Mouse (Mus musculus) neural tube, embryonic 11.5 days (tissue): ENCODE measurements at regions not wholly inside any gene's neighbourhood (a gene's known extent, or its start where the extent isn't known, plus 50 kb on each side); places are given as distances from the start of the nearest gene placed in this dataset.
A peak's percentile ranks its signal among the peaks of the same experiment; 100 is the strongest.

ENCODE experiments used
- ATAC-seq: fragments of 200-750 bp; cut with Nextera tagmentation; 2 replicates; pipeline ENCODE4 v1.8.0; 2017; ENCODE audit warnings: moderate number of reproducible peaks, mild to moderate bottlenecking, moderate TSS enrichment, moderate library complexity; ENCODE audit not compliant: insufficient read depth, low FRiP score, low TSS enrichment
- DNase-seq: peaks from one replicate; pipeline ENCODE4 v3.0.0-alpha.2; 2015; ENCODE audit warnings: low spot score
- H3K27ac ChIP-seq: fragments of 300-500 bp; sonication (generic); 2 replicates; pipeline ENCODE4 v1.5.1; 2014; ENCODE audit warnings: low read depth, mild to moderate bottlenecking, low read length
- H3K27me3 ChIP-seq: fragments of 300-500 bp; sonication (generic); 2 replicates; pipeline ENCODE4 v1.6.1; 2014; ENCODE audit warnings: mild to moderate bottlenecking, low read length, mixed read lengths; ENCODE audit not compliant: control insufficient read depth, insufficient read depth
- H3K36me3 ChIP-seq: fragments of 300-500 bp; sonication (generic); 2 replicates; pipeline ENCODE4 v1.6.1; 2014; ENCODE audit warnings: mild to moderate bottlenecking, low read length, moderate library complexity, mixed read lengths; ENCODE audit not compliant: control insufficient read depth, insufficient read depth
- H3K4me1 ChIP-seq: fragments of 300-500 bp; sonication (generic); 2 replicates; pipeline ENCODE4 v1.6.1; 2014; ENCODE audit warnings: low read length, mixed read lengths; ENCODE audit not compliant: control insufficient read depth, insufficient read depth
- H3K4me2 ChIP-seq: fragments of 300-500 bp; sonication (generic); 2 replicates; pipeline ENCODE4 v1.6.1; 2014; ENCODE audit warnings: low read depth, mild to moderate bottlenecking, moderate library complexity
- H3K4me3 ChIP-seq: fragments of 300-500 bp; sonication (generic); 2 replicates; pipeline ENCODE4 v1.5.1; 2014; ENCODE audit warnings: low read depth, low read length
- H3K9ac ChIP-seq: fragments of 300-500 bp; sonication (generic); 2 replicates; pipeline ENCODE4 v1.6.1; 2014; ENCODE audit warnings: mild to moderate bottlenecking, low read length
- H3K9me3 ChIP-seq: fragments of 300-500 bp; sonication (generic); 2 replicates; pipeline ENCODE4 v1.6.1; 2016; ENCODE audit warnings: low read length; ENCODE audit not compliant: control insufficient read depth
- WGBS: fragments of 180-500 bp; shearing (Covaris S2); extraction: QIAGEN DNeasy Blood & Tissue Kit; methylation state at CpG from one replicate; pipeline ENCODE4 v1.1.7; 2014; 5-methylcytosine and 5-hydroxymethylcytosine counted together

GRCm38 (mm10) chr14:48330965-48331622 lies 114.8 kb upstream of the Tmem260 start:
- ATAC-seq (no peak), DNase-seq (no peak)
- H3K9me3 ChIP-seq: no peaks in the 10 kb centered on the region
- peaks cover 5% of the 10 kb centered on the region; the same call in 1 of the 2 replicates for H3K4me1 ChIP-seq
- no peak overlapping the region for H3K9ac ChIP-seq
- H3K36me3 ChIP-seq: no peaks in the 10 kb centered on the region
- 5% methylated on average over 4 of the region's 4 CpGs for whole genome bisulfite sequencing
- H3K27ac ChIP-seq: no peak overlapping the region
- no peak overlapping the region for H3K4me3 ChIP-seq
- no peak overlapping the region for H3K4me2 ChIP-seq
- no peaks in the 10 kb centered on the region for H3K27me3 ChIP-seq

GRCm38 (mm10) chr14:48331623-48332000 lies 114.3 kb upstream of the Tmem260 start:
- no peaks in the 10 kb centered on the region for H3K36me3 ChIP-seq
- H3K4me3 ChIP-seq: no peak overlapping the region
- no peak for ATAC-seq
- no peaks in the 10 kb centered on the region for H3K9me3 ChIP-seq
- no peaks in the 10 kb centered on the region for H3K27me3 ChIP-seq
- H3K4me1 ChIP-seq: peaks cover 5% of the 10 kb centered on the region; the same call in 1 of the 2 replicates
- WGBS: 83% methylated on average over 2 of the region's 2 CpGs
- no peak for DNase-seq
- no peak overlapping the region for H3K9ac ChIP-seq
- H3K4me2 ChIP-seq: no peak overlapping the region
- H3K27ac ChIP-seq: no peak overlapping the region

GRCm38 (mm10) chr14:48332193-48332592 lies 113.7 kb upstream of the Tmem260 start:
- H3K4me1 ChIP-seq: peaks cover 5% of the 10 kb centered on the region; the same call in 1 of the 2 replicates
- 0 out of 2 replicates have a peak overlapping the region, but pooled peaks have one; percentile 34 for H3K27ac ChIP-seq
- ATAC-seq (no peak), DNase-seq (no peak)
- H3K4me3 ChIP-seq: no peak overlapping the region
- no peaks in the 10 kb centered on the region for H3K27me3 ChIP-seq
- H3K36me3 ChIP-seq: no peaks in the 10 kb centered on the region
- H3K9me3 ChIP-seq: no peaks in the 10 kb centered on the region
- no peak overlapping the region for H3K4me2 ChIP-seq
- 32% methylated on average over 2 of the region's 2 CpGs for WGBS
- H3K9ac ChIP-seq: no peak overlapping the region

- Histone ChIP-seq H3K36me3 (no peaks in the 10 kb centered on the region), H3K27ac (no peak overlapping the region)
- no peak for ATAC-seq
These were observed 113.3 kb upstream of the Tmem260 start for GRCm38 (mm10) chr14:48332660-48333059.

GRCm38 (mm10) chr14:48334106-48334809 lies 111.7 kb upstream of the Tmem260 start:
- Histone ChIP-seq H3K4me1 (peaks cover 5% of the 10 kb centered on the region; the same call in 1 of the 2 replicates), H3K27me3 (no peaks in the 10 kb centered on the region), H3K36me3 (no peaks in the 10 kb centered on the region), H3K4me3 (no peak overlapping the region), H3K4me2 (no peak overlapping the region), H3K9me3 (no peaks in the 10 kb centered on the region), H3K27ac (no peak overlapping the region), H3K9ac (no peak overlapping the region)
- DNase-seq: peak; percentile 40
- ATAC-seq: 0 out of 2 replicates have a peak, but pooled peaks have one; percentile 27
- WGBS: 32% methylated on average over 8 of the region's 8 CpGs

More at GRCm38 (mm10) chr14:48332660-48333059, 113.3 kb upstream of the Tmem260 start:
- DNase-seq: no peak
- peaks cover 5% of the 10 kb centered on the region; the same call in 1 of the 2 replicates for H3K4me1 ChIP-seq
- 62% methylated on average over 4 of the region's 4 CpGs for WGBS
- H3K4me3 ChIP-seq: no peak overlapping the region
- H3K27me3 ChIP-seq: no peaks in the 10 kb centered on the region
- H3K4me2 ChIP-seq: no peak overlapping the region
- no peaks in the 10 kb centered on the region for H3K9me3 ChIP-seq
- H3K9ac ChIP-seq: no peak overlapping the region

GRCm38 (mm10) chr14:48339434-48339833 lies 106.5 kb upstream of the Tmem260 start:
- Histone ChIP-seq H3K36me3 (no peaks in the 10 kb centered on the region), H3K4me3 (no peak overlapping the region), H3K9me3 (no peaks in the 10 kb centered on the region), H3K4me2 (no peak overlapping the region), H3K27ac (no peak overlapping the region), H3K4me1 (peaks cover 3% of the 10 kb centered on the region; the same call in 1 of the 2 replicates), H3K9ac (no peak overlapping the region), H3K27me3 (no peaks in the 10 kb centered on the region)
- ATAC-seq (no peak), DNase-seq (no peak)
- WGBS: 84% methylated on average over 4 of the region's 4 CpGs

GRCm38 (mm10) chr14:48342944-48343343 lies 103.0 kb upstream of the Tmem260 start:
- Histone ChIP-seq H3K4me3 (no peak overlapping the region), H3K27me3 (no peaks in the 10 kb centered on the region), H3K9me3 (no peaks in the 10 kb centered on the region), H3K4me2 (no peak overlapping the region), H3K36me3 (no peaks in the 10 kb centered on the region), H3K4me1 (no peaks in the 10 kb centered on the region), H3K27ac (no peak overlapping the region), H3K9ac (no peak overlapping the region)
- 52% methylated on average over 7 of the region's 7 CpGs for WGBS
- ATAC-seq (no peak), DNase-seq (no peak)

GRCm38 (mm10) chr14:48345956-48346355 lies 100.0 kb upstream of the Tmem260 start:
- Histone ChIP-seq H3K4me3 (no peak overlapping the region), H3K4me2 (no peak overlapping the region), H3K9ac (no peak overlapping the region), H3K27me3 (no peaks in the 10 kb centered on the region), H3K36me3 (no peaks in the 10 kb centered on the region), H3K4me1 (0 out of 2 replicates have a peak, but pooled peaks cover 3% of the 10 kb centered on the region), H3K27ac (no peak overlapping the region), H3K9me3 (no peaks in the 10 kb centered on the region)
- whole genome bisulfite sequencing: 89% methylated on average over 7 of the region's 7 CpGs
- no peak for DNase-seq
- no peak for ATAC-seq
